Mouse (Mus musculus) C2C12 (cell line): Measurements from ENCODE around the gene Fer.

ENCODE experiments used
- CTCF ChIP-seq: IDR thresholded peaks from one replicate; pipeline ENCODE4 v1.5.1; 2011; ENCODE audit not compliant: control insufficient read depth, insufficient read depth, insufficient read length
- MAX ChIP-seq: IDR thresholded peaks from one replicate; pipeline ENCODE4 v1.6.1; 2011; ENCODE audit warnings: mild to moderate bottlenecking, control low read depth
- USF1 ChIP-seq: IDR thresholded peaks from one replicate; pipeline ENCODE4 v1.6.1; 2011; ENCODE audit warnings: low read depth, mild to moderate bottlenecking, control low read depth, moderate library complexity

- TF ChIP-seq CTCF (no peak), MAX (no peak), USF1 (no peak)
Observed at GRCm38 (mm10) chr17:63937886-63938285, 75.0 kb downstream of the Fer start.
